Mouse (Mus musculus) heart, embryonic 14.5 days (tissue): ENCODE results near the gene Mrpl33. TPM values are rescaled to one million over a fixed set of nuclear protein-coding genes. Genes with fewer than 3 reads are reported as not detected.

Experiments used
- ATAC-seq: fragments of 200-750 bp; cut with Nextera tagmentation; 2 replicates; pipeline ENCODE4 v1.8.0; 2017; ENCODE audit warnings: low read depth, moderate TSS enrichment; ENCODE audit not compliant: insufficient number of reproducible peaks, insufficient read depth, low FRiP score
- H3K27ac ChIP-seq, 2 experiments: fragments of 200-500 bp in 1 of 2; fragments of 300-500 bp in 1 of 2; sonication (generic) in 1 of 2; replicated peaks in 1 of 2; 2 replicates each; pipeline ENCODE4 v1.5.1; 2012 to 2014; ENCODE audit warnings: low read depth in 2 of 2, low read length in 2 of 2, control low read depth in 1 of 2, mild to moderate bottlenecking in 1 of 2, mixed read lengths in 1 of 2; ENCODE audit not compliant: control insufficient read depth in 1 of 2, insufficient read depth in 1 of 2
- H3K27me3 ChIP-seq: fragments of 300-500 bp; sonication (generic); 2 replicates; pipeline ENCODE4 v1.6.1; 2014; ENCODE audit warnings: mild to moderate bottlenecking, low read length, control low read depth; ENCODE audit not compliant: control insufficient read depth, insufficient read depth
- H3K36me3 ChIP-seq: fragments of 300-500 bp; sonication (generic); 2 replicates; pipeline ENCODE4 v1.6.1; 2014; ENCODE audit warnings: mild to moderate bottlenecking, control low read depth, low read length, mixed read lengths; ENCODE audit not compliant: control insufficient read depth, insufficient read depth
- H3K4me1 ChIP-seq, 2 experiments: fragments of 200-500 bp in 1 of 2; fragments of 300-500 bp in 1 of 2; sonication (generic) in 1 of 2; 2 replicates each; pipeline ENCODE4 v1.6.1; 2012 to 2014; ENCODE audit warnings: low read length in 2 of 2, control low read depth in 1 of 2, mixed read lengths in 1 of 2; ENCODE audit not compliant: control insufficient read depth in 2 of 2, insufficient read depth in 2 of 2
- H3K4me2 ChIP-seq: fragments of 300-500 bp; sonication (generic); 2 replicates; pipeline ENCODE4 v1.6.1; 2014; ENCODE audit warnings: mild to moderate bottlenecking, low read length
- H3K4me3 ChIP-seq, 2 experiments: fragments of 200-500 bp in 1 of 2; fragments of 300-500 bp in 1 of 2; sonication (generic) in 1 of 2; 2 replicates each; pipeline ENCODE4 v1.5.1; 2012 to 2014; ENCODE audit warnings: low read length in 2 of 2, mild to moderate bottlenecking in 2 of 2, control low read depth in 1 of 2, low read depth in 1 of 2, moderate library complexity in 1 of 2; ENCODE audit not compliant: control insufficient read depth in 1 of 2, insufficient read depth in 1 of 2
- H3K9ac ChIP-seq: fragments of 300-500 bp; sonication (generic); 2 replicates; pipeline ENCODE4 v1.6.1; 2014; ENCODE audit warnings: mild to moderate bottlenecking, low read length
- H3K9me3 ChIP-seq: fragments of 300-500 bp; sonication (generic); 2 replicates; pipeline ENCODE4 v1.6.1; 2016; ENCODE audit warnings: low read length, control low read depth; ENCODE audit not compliant: control insufficient read depth
- WGBS: fragments of 180-500 bp; shearing (Covaris S2); extraction: QIAGEN DNeasy Blood & Tissue Kit; methylation state at CpG from one replicate; pipeline ENCODE4 v1.1.7; 2014; 5-methylcytosine and 5-hydroxymethylcytosine counted together
- polyA plus RNA-seq: library from polyadenylated mRNA; unstranded; fragments of >200 nt; fragmentation: Nextera tagmentation; extraction: Ambion mirVana; gene quantifications from 2 replicates; pipeline ENCODE4 v1.2.1, GENCODE M21; 2014

Gene Mrpl33
- polyA plus RNA-seq, 1 experiment from 2014 or later, result 456 TPM

- no peak overlapping the region for H3K4me2 ChIP-seq
- ATAC-seq, result no peak
- H3K4me1 ChIP-seq, result peaks cover 3 to 13% of the 10 kb centered on the region in 2 experiments; a peak in 3 of 4 replicates
- no peak overlapping the region for H3K27ac ChIP-seq
- H3K9ac ChIP-seq, result no peak overlapping the region
- H3K4me3 ChIP-seq, result no peak overlapping the region
- 15% methylated on average over 1 of the region's 1 CpGs for WGBS
- no peaks in the 10 kb centered on the region for H3K36me3 ChIP-seq
- H3K9me3 ChIP-seq, result no peaks in the 10 kb centered on the region
- H3K27me3 ChIP-seq, result no peaks in the 10 kb centered on the region
Observed at GRCm38 (mm10) chr5:31666176-31666575, 69.4 kb downstream of the Mrpl33 start.

DNA sequence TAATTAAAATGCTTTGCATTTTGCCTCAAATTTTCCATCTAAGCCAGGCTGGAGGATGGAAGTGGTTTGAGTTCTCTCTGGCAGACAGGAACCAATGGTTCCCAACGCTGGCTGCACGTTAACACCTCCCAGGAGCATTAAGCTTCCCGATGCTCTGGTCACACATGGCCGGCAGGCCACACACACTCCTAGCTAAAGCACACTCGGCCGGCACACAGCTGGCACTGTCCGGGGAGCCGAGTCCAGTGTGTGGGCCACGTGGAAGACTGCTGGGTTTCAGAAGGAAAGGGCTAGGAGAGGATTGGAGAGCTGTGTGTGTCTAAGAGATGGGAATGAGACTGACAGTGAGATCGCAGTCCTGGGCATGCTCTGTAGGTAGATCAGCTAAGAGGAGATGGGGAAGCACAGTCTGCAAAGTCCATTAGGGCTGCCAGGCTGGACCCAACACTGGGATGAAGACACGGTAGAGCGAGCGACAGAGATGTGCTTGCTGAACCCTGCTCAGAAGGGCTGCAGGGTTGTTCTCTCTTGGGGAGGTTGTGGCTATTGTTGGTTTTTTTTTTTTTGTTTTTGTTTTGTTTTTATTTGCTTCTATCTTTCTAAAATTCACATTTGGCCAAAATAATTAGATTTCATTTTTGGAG lies 71.7 kb downstream of the Mrpl33 start:
- peaks cover 3 to 16% of the 10 kb centered on the region in 2 experiments for H3K4me1 ChIP-seq
- ATAC-seq, result no peak

GRCm38 (mm10) chr5:31669984-31670383 lies 73.2 kb downstream of the Mrpl33 start:
- Histone ChIP-seq H3K36me3 (no peaks in the 10 kb centered on the region), H3K4me2 (peak overlapping the region; percentile 24), H3K27me3 (no peaks in the 10 kb centered on the region), H3K9me3 (no peaks in the 10 kb centered on the region), H3K9ac (peak overlapping the region; percentile 48; the same call in 1 of the 2 replicates), H3K4me3 (no peak overlapping the region), H3K27ac (no peak overlapping the region; a peak in 1 of 4 replicates), H3K4me1 (peaks cover 3 to 20% of the 10 kb centered on the region in 2 experiments)
- ATAC-seq, result no peak
- WGBS, result 47% methylated on average over 5 of the region's 5 CpGs

More for the DNA sequence above, 71.7 kb downstream of the Mrpl33 start:
- Histone ChIP-seq H3K9ac (no peak overlapping the region), H3K4me3 (no peak overlapping the region), H3K27ac (no peak overlapping the region), H3K4me2 (no peak overlapping the region), H3K9me3 (no peaks in the 10 kb centered on the region), H3K36me3 (no peaks in the 10 kb centered on the region), H3K27me3 (no peaks in the 10 kb centered on the region)
- 86% methylated on average over 13 of the region's 13 CpGs for WGBS

- Histone ChIP-seq H3K27me3 (no peaks in the 10 kb centered on the region), H3K4me1 (peaks cover 3 to 19% of the 10 kb centered on the region in 2 experiments), H3K27ac (no peak overlapping the region), H3K4me3 (no peak overlapping the region), H3K9me3 (no peaks in the 10 kb centered on the region), H3K36me3 (no peaks in the 10 kb centered on the region), H3K9ac (no peak overlapping the region), H3K4me2 (no peak overlapping the region)
- 70% methylated on average over 2 of the region's 2 CpGs for WGBS
- no peak for ATAC-seq
Observed at GRCm38 (mm10) chr5:31671137-31671536, 74.4 kb downstream of the Mrpl33 start.

DNA sequence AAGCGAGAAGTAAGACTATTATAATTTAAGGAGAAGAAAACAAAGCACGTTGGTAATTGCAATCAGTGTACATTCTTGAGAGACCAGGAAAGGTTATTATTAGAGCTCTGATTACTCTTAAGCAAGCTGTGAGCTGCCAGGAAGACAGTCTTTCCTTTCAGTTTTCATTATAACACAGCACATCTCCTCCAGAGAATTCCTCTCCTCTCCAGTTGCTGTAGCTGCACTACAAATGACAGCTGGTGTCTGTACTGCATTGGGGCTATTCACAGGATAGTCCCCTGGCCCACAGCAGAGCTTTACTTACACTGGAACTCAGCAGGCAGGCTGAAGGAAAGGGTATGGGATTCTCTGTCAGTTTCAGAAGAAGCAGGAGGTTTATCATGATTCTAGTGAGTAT lies 76.7 kb downstream of the Mrpl33 start:
- peaks cover 3 to 15% of the 10 kb centered on the region in 2 experiments for H3K4me1 ChIP-seq
- ATAC-seq, result no peak
- H3K36me3 ChIP-seq, result no peaks in the 10 kb centered on the region
- no peak overlapping the region for H3K4me3 ChIP-seq
- H3K27ac ChIP-seq, result no peak overlapping the region
- no peak overlapping the region for H3K4me2 ChIP-seq
- 52% methylated on average over 2 of the region's 2 CpGs for WGBS
- H3K9ac ChIP-seq, result no peak overlapping the region
- no peaks in the 10 kb centered on the region for H3K9me3 ChIP-seq
- no peaks in the 10 kb centered on the region for H3K27me3 ChIP-seq

- no peak for ATAC-seq
Observed at GRCm38 (mm10) chr5:31678000-31678399, 81.3 kb downstream of the Mrpl33 start.

DNA sequence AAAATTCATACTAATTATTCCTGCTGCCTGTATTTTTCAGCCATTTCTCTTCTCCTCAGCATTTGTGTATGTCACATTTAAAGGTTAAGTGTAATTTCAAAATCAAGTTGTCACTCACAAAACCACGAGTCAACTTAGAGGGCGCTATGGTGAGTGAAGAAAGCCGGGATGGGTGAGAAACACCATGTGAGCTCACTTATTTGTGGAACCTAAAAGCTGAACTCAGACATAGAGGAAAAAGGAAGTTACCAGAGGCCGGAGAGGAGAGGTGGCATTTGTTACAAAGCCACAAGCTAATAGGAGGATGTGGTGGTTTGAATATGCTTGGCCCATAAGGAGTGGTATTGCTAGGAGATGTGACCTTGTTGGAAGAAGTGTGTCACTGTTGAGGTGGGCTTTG lies 83.4 kb downstream of the Mrpl33 start:
- Histone ChIP-seq H3K27ac (no peak overlapping the region), H3K4me3 (no peak overlapping the region), H3K36me3 (no peaks in the 10 kb centered on the region), H3K9me3 (no peaks in the 10 kb centered on the region), H3K27me3 (no peaks in the 10 kb centered on the region), H3K9ac (no peak overlapping the region), H3K4me2 (no peak overlapping the region), H3K4me1 (no peaks in the 10 kb centered on the region)
- 75% methylated on average over 4 of the region's 4 CpGs for WGBS
- no peak for ATAC-seq

More at GRCm38 (mm10) chr5:31678000-31678399, 81.3 kb downstream of the Mrpl33 start:
- H3K9me3 ChIP-seq, result no peaks in the 10 kb centered on the region
- H3K4me3 ChIP-seq, result no peak overlapping the region
- no peaks in the 10 kb centered on the region for H3K27me3 ChIP-seq
- H3K4me1 ChIP-seq, result peaks cover 0 to 7% of the 10 kb centered on the region in 2 experiments; a peak in 1 of 4 replicates
- H3K36me3 ChIP-seq, result no peaks in the 10 kb centered on the region
- no peak overlapping the region for H3K9ac ChIP-seq
- no peak overlapping the region for H3K27ac ChIP-seq
- H3K4me2 ChIP-seq, result no peak overlapping the region
- 83% methylated on average over 1 of the region's 1 CpGs for WGBS

DNA sequence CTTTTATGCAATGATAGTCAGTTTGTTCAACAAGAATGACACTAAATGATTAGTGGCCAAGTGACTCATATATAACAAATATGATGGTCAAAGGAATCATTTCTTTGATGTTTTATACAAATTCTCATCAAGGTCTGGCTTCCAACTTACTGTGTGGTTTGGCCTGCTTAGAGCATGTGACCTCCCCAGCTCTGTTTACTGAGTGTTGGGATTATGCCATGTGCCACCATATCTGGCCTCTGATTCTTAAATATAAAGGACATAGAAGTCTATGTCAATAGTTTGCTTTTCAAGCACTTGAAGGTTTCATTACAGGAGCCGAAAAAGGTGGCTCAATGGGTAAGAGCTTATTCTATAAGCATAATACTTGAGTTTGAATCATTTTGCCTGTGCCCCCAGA lies 85.6 kb downstream of the Mrpl33 start:
- Histone ChIP-seq H3K27ac (no peak overlapping the region), H3K36me3 (no peaks in the 10 kb centered on the region), H3K9me3 (no peaks in the 10 kb centered on the region), H3K4me3 (no peak overlapping the region), H3K4me2 (no peak overlapping the region), H3K27me3 (no peaks in the 10 kb centered on the region), H3K9ac (no peak overlapping the region), H3K4me1 (peaks cover 0 to 2% of the 10 kb centered on the region in 2 experiments; a peak in 1 of 4 replicates)
- WGBS, result 83% methylated on average over 1 of the region's 1 CpGs
- no peak for ATAC-seq
